Mouse (Mus musculus) naive thymus-derived CD4-positive, alpha-beta T cell, adult 2 months (primary cell): ENCODE data around the gene Scn5a.
A peak's percentile ranks its signal among the peaks of the same experiment; 100 is the strongest.

Experiments
- DNase-seq: peaks from one replicate; pipeline ENCODE4 v3.0.0-alpha.2; 2011; ENCODE audit warnings: low read depth

Scn5a gene

DNA sequence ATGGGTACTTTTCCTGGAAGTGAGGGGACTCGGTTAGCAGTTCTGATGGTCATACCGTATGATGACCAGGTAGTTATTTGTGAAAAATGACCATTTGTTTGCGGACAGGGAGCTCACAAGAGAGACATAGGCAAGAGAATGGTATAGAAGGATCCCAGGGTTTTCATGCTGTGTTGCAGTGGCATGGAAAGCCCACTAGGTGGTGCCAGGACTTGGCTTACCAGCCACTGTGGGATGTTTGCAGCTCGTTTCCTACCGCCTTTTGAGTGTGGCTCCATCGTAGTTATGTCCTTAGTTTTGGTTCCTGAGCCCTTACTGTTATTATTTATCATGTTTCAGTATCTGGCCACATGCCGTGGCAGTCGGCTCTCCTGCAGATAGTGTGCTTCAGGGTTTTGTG is 118.4 kb downstream of the Scn5a start:
- DNase-seq = peak; percentile 69

DNA sequence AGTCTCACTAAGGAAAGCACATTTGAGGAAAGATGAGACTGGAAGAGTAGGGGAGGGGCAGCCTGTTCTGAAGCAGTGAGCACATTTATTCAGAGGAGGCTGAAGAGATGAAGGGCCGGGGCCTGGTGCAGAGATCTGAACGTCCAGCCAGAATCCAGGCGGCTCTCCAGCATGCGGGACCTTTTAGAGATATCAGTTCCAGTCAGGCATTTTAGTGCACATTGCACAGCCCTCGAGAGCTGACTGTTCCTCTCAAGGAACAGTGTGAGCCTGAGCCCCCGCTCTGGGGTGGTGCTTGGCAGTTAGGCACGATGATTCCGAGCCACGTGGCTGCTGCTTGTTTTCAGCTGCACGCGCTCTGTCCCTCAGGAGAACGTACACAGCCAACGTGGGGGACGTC is 121.7 kb downstream of the Scn5a start:
- DNase-seq = no peak

GRCm38 (mm10) chr9:119455967-119456366 is 122.8 kb downstream of the Scn5a start:
- no peak for DNase-seq

DNA sequence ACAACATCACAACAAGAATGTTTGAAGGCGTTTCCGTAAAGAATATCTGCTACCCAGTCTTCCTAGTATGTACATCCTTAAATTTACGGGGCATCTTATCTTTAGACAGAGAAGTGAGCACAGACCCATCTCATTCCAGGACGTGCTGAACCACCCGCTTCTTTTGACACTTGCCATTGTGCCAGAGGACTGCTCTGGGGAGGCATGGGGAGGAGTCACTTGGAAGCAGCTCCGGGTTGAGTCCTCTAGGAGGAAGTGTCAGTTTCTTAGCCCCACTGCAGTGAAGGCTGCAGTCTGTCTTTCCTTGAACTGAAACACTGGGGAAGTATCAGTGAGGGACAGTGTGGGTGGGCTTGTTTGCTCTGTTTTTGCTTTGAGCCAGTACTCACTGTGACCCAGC is 133.1 kb downstream of the Scn5a start:
- DNase-seq = peak; percentile 28

GRCm38 (mm10) chr9:119444738-119445429 is 133.9 kb downstream of the Scn5a start, which contains the start of gene Exog:
Exog (plus strand) TSS chr9:119444943.
- peak; percentile 94 for DNase-seq

DNA sequence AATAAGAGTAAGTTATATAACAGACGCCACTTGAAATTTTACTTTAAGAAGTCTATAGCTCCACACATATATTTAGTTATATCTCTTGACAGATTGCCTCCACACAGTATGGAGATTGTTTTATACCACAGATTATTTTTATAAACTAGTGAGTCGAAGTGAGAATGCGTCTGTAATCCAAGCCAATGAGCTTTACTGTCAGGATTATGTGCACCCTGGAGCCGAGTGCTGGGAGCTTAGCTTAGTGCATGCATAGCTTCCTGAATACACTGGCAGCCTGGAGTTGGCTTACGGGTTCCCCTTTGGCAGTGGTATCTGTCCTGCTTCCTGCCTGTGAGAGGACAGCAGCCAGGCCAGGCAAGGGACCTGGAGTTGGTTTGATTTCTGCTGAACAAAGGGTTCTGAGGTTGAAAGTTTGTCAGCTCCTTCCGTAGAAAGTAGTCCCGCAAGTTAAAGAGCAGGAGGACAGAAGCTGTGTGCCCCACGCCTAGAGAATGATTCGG is 140.3 kb downstream of the Scn5a start:
- DNase-seq = no peak

- no peak for DNase-seq
These were observed 140.8 kb downstream of the Scn5a start for GRCm38 (mm10) chr9:119438065-119438464.

GRCm38 (mm10) chr9:119435855-119436254 is 143.0 kb downstream of the Scn5a start:
- no peak for DNase-seq
